Mouse (Mus musculus) C2C12 (cell line): ENCODE measurements around the gene Kalrn.

Source experiments
- CEBPB ChIP-seq: IDR thresholded peaks from one replicate; pipeline ENCODE4 v1.6.1; 2011; ENCODE audit warnings: low read depth, mild to moderate bottlenecking, control low read depth, moderate library complexity
- CTCF ChIP-seq: IDR thresholded peaks from one replicate; pipeline ENCODE4 v1.5.1; 2011; ENCODE audit not compliant: control insufficient read depth, insufficient read depth, insufficient read length
- FOSL1 ChIP-seq: IDR thresholded peaks from one replicate; pipeline ENCODE4 v1.8.0; 2011; ENCODE audit warnings: mild to moderate bottlenecking, low read length; ENCODE audit not compliant: poor library complexity, insufficient read depth, severe bottlenecking
- MYOG ChIP-seq: IDR thresholded peaks from one replicate; pipeline ENCODE4 v1.6.1; 2011; ENCODE audit not compliant: control insufficient read depth, insufficient read length; ENCODE audit errors: extremely low read depth

GRCm38 (mm10) chr16:34119370-34119769, 454.0 kb downstream of the Kalrn start:
- peak; percentile 39 for TF ChIP-seq CTCF
- TF ChIP-seq CEBPB = no peak
- no peak for TF ChIP-seq FOSL1
- TF ChIP-seq MYOG = no peak
